Mouse (Mus musculus) thymus, adult 2 months (tissue): ENCODE data around the gene Kiz.

Experiments used
- CTCF ChIP-seq: fragments of 200-500 bp; IDR thresholded peaks from 2 replicates; pipeline ENCODE4 v1.5.1; 2012; ENCODE audit warnings: mild to moderate bottlenecking, control low read depth, low read length, moderate library complexity, borderline replicate concordance; ENCODE audit not compliant: control insufficient read depth, poor library complexity, insufficient read depth; ENCODE audit errors: extremely low read depth
- POLR2A ChIP-seq: fragments of 200-500 bp; IDR thresholded peaks from 2 replicates; pipeline ENCODE4 v1.6.1; 2012; ENCODE audit warnings: mild to moderate bottlenecking, low read length, control low read depth, moderate library complexity; ENCODE audit not compliant: control insufficient read depth, poor library complexity, insufficient read depth; ENCODE audit errors: extremely low read depth

- TF ChIP-seq CTCF (no peak), POLR2A (no peak)
Observed at GRCm38 (mm10) chr2:146834314-146835201, 21.1 kb upstream of the Kiz start.
